Mouse (Mus musculus) hindbrain, embryonic 15.5 days (tissue): Measurements from ENCODE around the gene Tenm2. TPM values are rescaled to one million over a fixed set of nuclear protein-coding genes. Genes with fewer than 3 reads are reported as not detected.

Source experiments
- ATAC-seq: fragments of 200-750 bp; cut with Nextera tagmentation; 2 replicates; pipeline ENCODE4 v1.8.0; 2017; ENCODE audit warnings: low read depth, moderate number of reproducible peaks, moderate TSS enrichment; ENCODE audit not compliant: low FRiP score
- H3K27ac ChIP-seq: fragments of 300-500 bp; sonication (generic); replicated peaks from 2 replicates; pipeline ENCODE4 v1.5.1; 2015; ENCODE audit warnings: mild to moderate bottlenecking, inconsistent platforms
- H3K27me3 ChIP-seq: fragments of 300-500 bp; sonication (generic); 2 replicates; pipeline ENCODE4 v1.6.1; 2015; ENCODE audit warnings: control low read depth, inconsistent platforms
- H3K36me3 ChIP-seq: fragments of 300-500 bp; sonication (generic); 2 replicates; pipeline ENCODE4 v1.6.1; 2015; ENCODE audit warnings: control low read depth, inconsistent platforms
- H3K4me1 ChIP-seq: fragments of 300-500 bp; sonication (generic); replicated peaks from 2 replicates; pipeline ENCODE4 v1.6.1; 2015; ENCODE audit warnings: control low read depth, inconsistent platforms
- H3K4me2 ChIP-seq: fragments of 300-500 bp; sonication (generic); 2 replicates; pipeline ENCODE4 v1.6.1; 2015; ENCODE audit warnings: moderate library complexity, mild to moderate bottlenecking, inconsistent platforms
- H3K4me3 ChIP-seq: fragments of 300-500 bp; sonication (generic); 2 replicates; pipeline ENCODE4 v1.5.1; 2015; ENCODE audit warnings: mild to moderate bottlenecking, inconsistent platforms
- H3K9ac ChIP-seq: fragments of 300-500 bp; sonication (generic); 2 replicates; pipeline ENCODE4 v1.6.1; 2015; ENCODE audit warnings: inconsistent platforms
- H3K9me3 ChIP-seq: fragments of 300-500 bp; sonication (generic); 2 replicates; pipeline ENCODE4 v1.6.1; 2016; ENCODE audit warnings: control low read depth, inconsistent platforms
- WGBS: fragments of 180-500 bp; shearing (Covaris S2); methylation state at CpG from one replicate; pipeline ENCODE4 v1.1.7; 2015; 5-methylcytosine and 5-hydroxymethylcytosine counted together
- polyA plus RNA-seq: library from polyadenylated mRNA; unstranded; fragments of >200 nt; fragmentation: Nextera tagmentation; extraction: Ambion mirVana; gene quantifications from 2 replicates; pipeline ENCODE4 v1.2.1, GENCODE M21; 2015

Tenm2 gene
- polyA plus RNA-seq, 1 experiment from 2014 or later: 33.1 TPM

DNA sequence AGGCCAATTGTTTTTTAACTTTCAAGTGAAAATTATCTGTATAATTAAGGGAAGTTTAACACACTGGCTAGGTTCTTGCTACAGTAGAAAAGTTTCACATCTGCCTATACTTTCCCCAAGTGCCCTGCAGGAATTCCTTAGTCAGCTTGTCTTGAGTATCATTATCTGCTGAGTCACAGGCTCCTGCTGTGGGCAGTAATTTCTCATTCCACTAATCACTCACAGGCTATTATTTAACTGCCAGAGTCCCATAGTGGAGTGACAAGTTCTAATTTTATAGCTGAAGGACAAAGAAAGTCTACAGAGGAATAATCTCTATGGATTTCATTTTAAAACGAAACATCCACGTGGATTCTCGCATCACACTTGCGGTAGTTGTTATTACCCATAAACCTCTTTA is 489.5 kb downstream of the Tenm2 start:
- ATAC-seq: no peak
- H3K4me1 ChIP-seq: no peaks in the 10 kb centered on the region
- H3K27me3 ChIP-seq: no peaks in the 10 kb centered on the region
- 63% methylated on average over 4 of the region's 4 CpGs for WGBS
- H3K27ac ChIP-seq: no peak overlapping the region
- no peak overlapping the region for H3K4me2 ChIP-seq
- H3K4me3 ChIP-seq: no peak overlapping the region
- H3K36me3 ChIP-seq: no peaks in the 10 kb centered on the region
- no peaks in the 10 kb centered on the region for H3K9me3 ChIP-seq
- H3K9ac ChIP-seq: no peak overlapping the region

DNA sequence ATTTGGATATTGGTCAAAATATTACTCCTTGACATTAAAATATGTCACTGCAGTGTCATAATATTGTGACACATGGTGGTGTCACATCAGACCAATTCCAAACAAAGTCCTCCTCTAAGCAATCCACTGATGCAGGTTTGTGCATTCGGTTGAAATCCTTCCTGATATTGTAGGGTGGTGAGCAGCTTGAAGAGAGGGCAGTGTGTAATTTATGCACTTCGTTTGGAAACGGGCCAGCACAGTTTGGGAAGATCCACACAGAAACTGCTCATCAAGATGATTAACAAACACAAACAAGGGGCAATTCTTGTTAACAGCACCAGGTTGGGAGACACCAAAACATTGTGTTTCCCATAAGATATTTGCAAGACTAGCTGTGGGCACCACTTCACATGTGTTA is 508.0 kb downstream of the Tenm2 start:
- Histone ChIP-seq H3K9ac (no peak overlapping the region), H3K36me3 (no peaks in the 10 kb centered on the region), H3K4me1 (no peaks in the 10 kb centered on the region), H3K4me3 (no peak overlapping the region), H3K27ac (no peak overlapping the region), H3K4me2 (no peak overlapping the region), H3K27me3 (no peaks in the 10 kb centered on the region), H3K9me3 (no peaks in the 10 kb centered on the region)
- WGBS: 63% methylated on average over 3 of the region's 3 CpGs
- ATAC-seq: no peak

DNA sequence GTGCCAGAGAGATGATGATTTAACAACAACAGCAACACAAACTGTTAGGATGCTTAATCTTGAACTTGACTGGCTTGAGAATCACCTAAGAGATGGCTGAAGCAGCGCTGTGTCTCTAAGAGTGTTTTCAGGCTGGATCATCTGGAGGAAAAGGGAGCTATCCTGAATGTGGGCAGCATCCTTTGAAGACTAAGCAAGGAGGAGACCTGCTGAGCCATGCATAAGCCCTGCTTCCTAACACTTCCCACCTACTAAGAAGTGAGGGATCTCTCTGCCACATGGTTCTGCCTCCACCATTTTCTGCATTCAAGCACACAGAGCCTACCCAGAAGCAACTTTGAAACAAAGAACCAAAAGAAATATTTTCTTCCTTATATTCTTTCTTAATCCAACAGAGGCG is 532.9 kb downstream of the Tenm2 start:
- Histone ChIP-seq H3K36me3 (no peaks in the 10 kb centered on the region), H3K9ac (no peak overlapping the region), H3K27ac (no peak overlapping the region), H3K4me2 (no peak overlapping the region), H3K4me3 (no peak overlapping the region), H3K27me3 (no peaks in the 10 kb centered on the region), H3K4me1 (peaks cover 12% of the 10 kb centered on the region; the same call in 1 of the 2 replicates), H3K9me3 (no peaks in the 10 kb centered on the region)
- 76% methylated on average over 2 of the region's 2 CpGs for WGBS
- ATAC-seq: no peak

DNA sequence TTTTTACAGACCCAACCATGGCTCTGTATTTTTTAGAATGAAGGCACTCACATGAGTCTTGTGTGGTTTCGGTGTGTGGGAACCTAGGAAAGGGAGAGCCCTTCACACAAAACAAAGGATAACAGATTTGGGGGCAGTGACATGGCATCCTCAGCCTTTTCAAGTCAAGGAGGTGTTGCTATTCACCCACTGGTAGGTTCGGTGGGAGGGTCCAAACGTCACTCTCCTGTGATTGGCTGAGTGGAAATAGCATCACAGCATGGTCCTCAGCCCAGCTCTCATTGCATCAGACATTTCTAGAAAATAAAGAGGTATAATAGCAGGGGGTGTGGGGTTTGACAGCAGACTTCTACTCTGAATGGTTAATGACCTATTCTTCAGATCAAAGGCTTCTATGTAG is 534.8 kb downstream of the Tenm2 start:
- H3K4me1 ChIP-seq: peaks cover 23% of the 10 kb centered on the region
- 63% methylated on average over 3 of the region's 3 CpGs for WGBS
- H3K36me3 ChIP-seq: no peaks in the 10 kb centered on the region
- H3K9ac ChIP-seq: no peak overlapping the region
- H3K4me2 ChIP-seq: no peak overlapping the region
- ATAC-seq: no peak
- H3K9me3 ChIP-seq: no peaks in the 10 kb centered on the region
- H3K4me3 ChIP-seq: no peak overlapping the region
- no peaks in the 10 kb centered on the region for H3K27me3 ChIP-seq
- no peak overlapping the region for H3K27ac ChIP-seq

DNA sequence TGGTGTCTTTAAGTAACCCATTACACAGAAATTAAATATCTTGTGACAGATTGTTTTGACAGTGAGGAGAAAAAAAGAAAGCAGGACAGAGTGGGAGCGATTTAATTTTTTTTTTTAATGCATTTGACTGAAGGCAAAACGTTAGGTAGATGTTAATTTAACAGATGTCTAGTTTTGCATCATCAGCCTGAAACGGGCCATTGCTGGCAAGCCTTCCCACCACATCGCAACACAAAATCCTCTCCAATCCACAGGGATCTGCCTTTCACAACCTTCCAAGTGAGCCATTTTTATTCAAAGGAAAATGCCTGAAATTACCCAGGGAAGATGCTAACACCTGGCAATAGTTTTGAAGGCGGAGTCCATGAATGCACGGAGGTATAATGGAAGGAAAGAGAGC is 535.6 kb downstream of the Tenm2 start:
- Histone ChIP-seq H3K4me1 (peaks cover 27% of the 10 kb centered on the region), H3K27me3 (no peaks in the 10 kb centered on the region), H3K4me3 (no peak overlapping the region), H3K27ac (no peak overlapping the region), H3K4me2 (no peak overlapping the region), H3K9ac (no peak overlapping the region), H3K9me3 (no peaks in the 10 kb centered on the region), H3K36me3 (no peaks in the 10 kb centered on the region)
- no peak for ATAC-seq
- WGBS: 62% methylated on average over 6 of the region's 6 CpGs

DNA sequence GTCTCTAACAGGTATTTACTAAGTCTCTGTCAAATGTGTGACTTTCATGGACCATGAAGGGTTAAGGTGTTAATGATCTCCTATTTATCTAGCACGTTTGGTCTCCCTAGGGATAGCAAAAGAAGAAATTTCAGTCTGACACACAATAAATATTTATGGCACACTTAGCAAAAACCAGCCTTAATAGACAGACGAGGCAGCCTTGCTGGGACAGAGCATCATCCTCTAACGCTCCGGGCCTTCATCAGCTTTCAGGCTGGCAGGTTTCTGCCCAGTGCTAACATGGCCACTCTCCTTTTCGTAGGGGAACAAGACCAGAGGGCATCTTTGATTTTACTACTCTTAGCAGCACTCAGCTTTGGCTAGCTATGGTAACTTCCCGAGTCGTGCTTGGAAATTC is 537.5 kb downstream of the Tenm2 start:
- H3K4me1 ChIP-seq: peaks cover 32% of the 10 kb centered on the region
- H3K27me3 ChIP-seq: no peaks in the 10 kb centered on the region
- WGBS: 43% methylated on average over 7 of the region's 7 CpGs
- no peaks in the 10 kb centered on the region for H3K9me3 ChIP-seq
- no peak overlapping the region for H3K4me3 ChIP-seq
- no peak overlapping the region for H3K9ac ChIP-seq
- H3K4me2 ChIP-seq: no peak overlapping the region
- no peak for ATAC-seq
- H3K36me3 ChIP-seq: no peaks in the 10 kb centered on the region
- H3K27ac ChIP-seq: peak overlapping the region; percentile 69

DNA sequence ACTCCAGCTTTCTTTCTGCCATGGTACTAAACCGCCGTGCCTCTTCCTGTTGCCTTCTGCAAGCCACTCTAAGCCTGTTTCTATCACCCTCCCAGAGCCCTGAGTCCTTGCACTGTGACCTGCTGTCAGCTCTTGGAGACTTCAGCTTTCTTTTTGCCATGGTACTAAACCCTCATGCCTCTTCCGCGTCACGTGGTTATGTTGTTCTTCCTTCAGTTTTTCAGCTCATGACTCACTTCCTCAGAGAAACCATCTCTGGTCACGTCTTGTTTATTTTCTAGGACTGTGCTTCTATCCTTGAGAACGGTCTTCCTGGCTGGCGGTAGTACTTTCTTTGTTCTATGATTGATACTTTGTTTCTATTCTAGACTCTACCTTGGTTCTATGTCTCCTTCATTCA is 537.9 kb downstream of the Tenm2 start:
- WGBS: 50% methylated on average over 8 of the region's 8 CpGs
- no peak for ATAC-seq
- Histone ChIP-seq H3K4me1 (peaks cover 32% of the 10 kb centered on the region), H3K36me3 (no peaks in the 10 kb centered on the region), H3K4me3 (no peak overlapping the region), H3K9me3 (no peaks in the 10 kb centered on the region), H3K9ac (no peak overlapping the region), H3K27ac (peak overlapping the region; percentile 69), H3K4me2 (0 out of 2 replicates have a peak overlapping the region, but pooled peaks have one; percentile 22), H3K27me3 (no peaks in the 10 kb centered on the region)

DNA sequence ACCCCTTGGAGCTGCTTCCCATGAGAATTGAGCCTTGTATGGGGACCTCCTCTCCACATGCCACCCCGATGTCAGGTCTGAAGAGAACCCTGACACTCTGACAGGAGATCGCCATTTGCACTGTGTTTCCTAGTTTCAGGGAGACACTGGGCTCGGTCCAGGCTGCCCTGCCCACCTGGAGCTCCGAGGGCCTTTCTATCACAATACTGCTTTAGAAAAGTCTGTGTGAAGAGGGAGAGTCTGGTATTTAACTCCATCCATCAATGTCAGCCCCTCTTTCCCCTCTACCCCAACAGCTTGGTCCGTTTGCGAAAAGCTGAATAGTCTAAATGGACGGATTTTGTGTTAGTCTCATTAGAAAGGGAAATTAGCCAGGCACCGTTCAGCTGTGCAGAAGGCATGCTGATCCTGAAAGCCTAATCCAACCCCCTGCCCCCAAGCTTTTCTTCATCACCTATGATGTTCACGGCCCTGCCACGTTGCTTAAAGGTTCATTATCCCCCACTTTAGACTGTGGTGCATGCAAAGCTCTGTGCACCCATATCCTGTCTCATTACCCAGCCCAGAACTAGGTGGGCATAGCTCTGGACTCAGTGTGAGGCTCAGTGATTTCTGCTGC is 538.6 kb downstream of the Tenm2 start:
- Histone ChIP-seq H3K4me3 (no peak overlapping the region), H3K9me3 (no peaks in the 10 kb centered on the region), H3K27ac (peak overlapping the region; percentile 69), H3K36me3 (no peaks in the 10 kb centered on the region), H3K27me3 (no peaks in the 10 kb centered on the region), H3K4me2 (peak overlapping the region; percentile 22), H3K9ac (no peak overlapping the region), H3K4me1 (peaks cover 32% of the 10 kb centered on the region)
- 16% methylated on average over 10 of the region's 10 CpGs for WGBS
- ATAC-seq: peak; percentile 93

DNA sequence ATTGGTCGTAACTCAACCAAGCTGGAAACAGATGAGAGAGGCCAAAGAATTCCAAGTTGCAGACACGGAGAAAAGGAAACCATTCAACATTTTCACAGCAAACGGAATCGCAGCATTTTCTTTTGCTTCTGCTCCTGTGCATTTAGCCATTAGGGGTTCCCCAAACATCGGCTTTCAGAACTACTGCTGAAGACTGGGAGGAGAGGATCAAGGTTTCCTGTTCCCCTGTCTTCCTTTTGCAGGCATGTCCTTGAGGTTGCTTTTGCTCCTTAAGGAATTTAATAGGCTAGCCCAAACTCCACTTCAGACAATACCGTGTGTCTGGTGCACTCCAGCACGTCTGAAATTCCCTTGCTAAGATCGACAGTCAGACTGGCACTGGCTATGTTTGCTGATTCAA is 541.0 kb downstream of the Tenm2 start:
- 43% methylated on average over 8 of the region's 8 CpGs for WGBS
- Histone ChIP-seq H3K4me2 (peak overlapping the region; percentile 1; the same call in 1 of the 2 replicates), H3K9me3 (no peaks in the 10 kb centered on the region), H3K4me1 (peaks cover 32% of the 10 kb centered on the region), H3K36me3 (no peaks in the 10 kb centered on the region), H3K27me3 (no peaks in the 10 kb centered on the region), H3K27ac (peak overlapping the region; percentile 28; the same call in 1 of the 2 replicates), H3K9ac (no peak overlapping the region), H3K4me3 (no peak overlapping the region)
- ATAC-seq: no peak

DNA sequence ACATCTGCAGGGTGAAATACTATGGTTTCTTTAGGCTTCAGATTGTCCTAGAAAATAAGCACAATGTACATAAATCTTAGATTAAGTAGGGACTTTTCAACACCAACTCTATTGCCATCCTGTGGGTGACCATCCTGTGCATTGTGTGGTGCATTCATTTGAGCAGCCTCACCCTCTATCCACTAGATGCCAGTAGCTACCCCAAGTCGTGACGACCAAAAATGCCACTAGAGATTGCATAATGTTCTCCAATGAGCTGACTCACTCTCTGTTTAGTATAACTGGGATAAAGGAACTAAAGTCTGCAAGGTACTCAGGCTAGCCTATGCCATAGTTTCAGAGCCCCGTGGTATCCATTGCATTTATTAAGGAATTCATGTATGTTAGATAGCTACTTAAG is 543.1 kb downstream of the Tenm2 start:
- ATAC-seq: no peak
- Histone ChIP-seq H3K4me3 (no peak overlapping the region), H3K36me3 (no peaks in the 10 kb centered on the region), H3K9me3 (no peaks in the 10 kb centered on the region), H3K27ac (no peak overlapping the region), H3K27me3 (no peaks in the 10 kb centered on the region), H3K4me2 (no peak overlapping the region), H3K4me1 (peaks cover 17% of the 10 kb centered on the region), H3K9ac (no peak overlapping the region)
- whole genome bisulfite sequencing: 71% methylated on average over 3 of the region's 3 CpGs

DNA sequence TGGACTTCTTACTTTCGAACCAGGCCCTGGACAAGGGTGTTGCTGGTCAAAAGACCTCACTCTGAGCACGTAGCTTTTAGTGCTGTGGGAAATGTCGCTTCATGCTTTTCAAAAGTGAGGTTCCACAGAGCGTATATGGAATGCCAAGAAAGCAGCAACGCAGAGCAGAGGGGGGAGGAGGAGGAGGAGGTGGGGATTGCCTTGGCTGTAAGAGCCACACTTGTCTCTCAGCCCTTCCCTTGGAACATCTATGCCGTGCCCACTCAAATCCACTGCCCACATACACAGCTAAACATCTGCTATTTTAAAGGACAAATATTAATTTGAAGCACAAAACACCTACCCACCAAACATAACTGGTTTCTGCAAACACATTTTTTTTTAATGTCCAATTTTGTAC is 544.9 kb downstream of the Tenm2 start:
- 55% methylated on average over 6 of the region's 6 CpGs for WGBS
- Histone ChIP-seq H3K4me3 (no peak overlapping the region), H3K9ac (no peak overlapping the region), H3K27me3 (no peaks in the 10 kb centered on the region), H3K4me2 (no peak overlapping the region), H3K27ac (no peak overlapping the region), H3K9me3 (no peaks in the 10 kb centered on the region), H3K36me3 (no peaks in the 10 kb centered on the region), H3K4me1 (peaks cover 8% of the 10 kb centered on the region; the same call in 1 of the 2 replicates)
- ATAC-seq: no peak

DNA sequence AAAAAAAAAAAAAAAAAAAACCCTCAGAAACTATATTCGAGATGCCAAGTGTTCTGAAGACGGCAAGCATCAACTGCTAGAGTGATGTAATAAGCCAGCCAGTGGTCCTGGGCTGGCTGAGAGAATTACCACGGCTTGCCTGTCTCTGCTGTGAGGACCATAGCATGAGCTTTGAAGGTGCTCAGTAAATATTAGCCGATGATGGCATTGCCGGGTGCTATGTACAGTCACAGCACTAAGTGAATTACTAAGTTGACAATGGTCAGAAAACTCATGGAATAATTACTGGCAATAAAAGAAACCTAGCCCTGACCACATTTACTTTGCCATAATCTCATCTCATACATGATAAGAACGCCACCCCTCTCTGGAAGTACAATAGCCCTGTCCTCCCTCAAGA is 549.5 kb downstream of the Tenm2 start:
- ATAC-seq: no peak
- no peaks in the 10 kb centered on the region for H3K36me3 ChIP-seq
- H3K9ac ChIP-seq: no peak overlapping the region
- no peak overlapping the region for H3K27ac ChIP-seq
- H3K9me3 ChIP-seq: no peaks in the 10 kb centered on the region
- no peak overlapping the region for H3K4me3 ChIP-seq
- no peak overlapping the region for H3K4me2 ChIP-seq
- no peaks in the 10 kb centered on the region for H3K4me1 ChIP-seq
- no peaks in the 10 kb centered on the region for H3K27me3 ChIP-seq
- 73% methylated on average over 6 of the region's 6 CpGs for WGBS

DNA sequence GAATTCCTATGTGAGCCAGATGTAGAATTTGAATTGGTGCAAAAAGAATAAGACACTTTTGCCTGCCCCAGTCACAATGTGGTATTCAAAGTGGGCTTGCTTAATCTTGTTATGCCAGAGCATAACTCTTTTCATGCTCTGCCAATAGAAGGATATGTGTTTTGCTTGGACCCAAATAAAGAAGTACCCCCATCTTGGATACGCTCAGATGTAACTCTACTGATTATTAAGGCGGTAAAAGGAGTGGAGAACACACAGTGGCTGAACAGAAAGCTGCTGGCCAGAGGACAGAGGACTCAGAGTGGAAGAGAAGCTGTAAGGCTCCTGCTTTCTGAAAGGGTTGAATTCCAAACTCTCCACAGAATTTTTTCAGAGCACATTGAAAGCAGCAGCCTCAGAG is 556.4 kb downstream of the Tenm2 start:
- H3K9ac ChIP-seq: no peak overlapping the region
- no peaks in the 10 kb centered on the region for H3K9me3 ChIP-seq
- H3K4me1 ChIP-seq: peaks cover 15% of the 10 kb centered on the region
- no peaks in the 10 kb centered on the region for H3K36me3 ChIP-seq
- H3K27ac ChIP-seq: peak overlapping the region; percentile 95
- H3K4me3 ChIP-seq: no peak overlapping the region
- no peaks in the 10 kb centered on the region for H3K27me3 ChIP-seq
- ATAC-seq: no peak
- WGBS: 69% methylated on average over 2 of the region's 2 CpGs
- H3K4me2 ChIP-seq: no peak overlapping the region
